ENCODE assay signal across 21 mouse cellular contexts in genomic region chr17:15197361-15197760, GRCm38 (mm10).
DNase-seq lines count a peak whose midpoint lies in the region; ATAC-seq lines count a peak whose summit lies in the region.
"Had no signal": no experiment of that assay in that cellular context is flagged by ENCODE, and none has a peak within 500 bp of the region (broad histone marks: within the 10 kb centered on the region; RNA-seq: fewer than 3 reads in every experiment).

No protein-coding gene starts in this region.

- H3K9ac ChIP-seq in midbrain, embryonic 11.5 days (ENCODE audit: low read length) = no peak overlapping the region
- H3K9ac ChIP-seq in midbrain, embryonic 15.5 days = no peak overlapping the region
- H3K9ac ChIP-seq: embryonic facial prominence, embryonic 12.5 days; forebrain, embryonic 13.5 days; forebrain, embryonic 15.5 days; forebrain, postnatal 0 days had no signal

- H3K27me3 ChIP-seq in midbrain, embryonic 11.5 days (ENCODE audit: control insufficient read depth, insufficient read depth, low read length) = no peaks in the 10 kb centered on the region; the same call in 1 of the 2 replicates
- no peaks in the 10 kb centered on the region for H3K27me3 ChIP-seq in midbrain, embryonic 15.5 days (replicated peaks)
- H3K27me3 ChIP-seq: CH12.LX; embryonic facial prominence, embryonic 12.5 days; forebrain, embryonic 13.5 days; forebrain, embryonic 15.5 days had no signal

- ATAC-seq in midbrain, embryonic 11.5 days (ENCODE audit: low FRiP score) = no peak
- ATAC-seq in midbrain, embryonic 15.5 days (replicated peaks) = no peak
- ATAC-seq: activated CD4-positive, CD25-positive, alpha-beta regulatory T cell, adult 4 months; CD4-positive, CD25-positive, alpha-beta regulatory T cell, adult 4 months; forebrain, embryonic 13.5 days; forebrain, embryonic 15.5 days; forebrain, postnatal 0 days; Patski had no signal

- H3K36me3 ChIP-seq in midbrain, embryonic 11.5 days (ENCODE audit: control insufficient read depth, insufficient read depth, low read length) = no peaks in the 10 kb centered on the region
- no peaks in the 10 kb centered on the region for H3K36me3 ChIP-seq in midbrain, embryonic 15.5 days (replicated peaks)
- H3K36me3 ChIP-seq: embryonic facial prominence, embryonic 10.5 days; embryonic facial prominence, embryonic 12.5 days; forebrain, embryonic 15.5 days; G1E had no signal

- no peaks in the 10 kb centered on the region for H3K9me3 ChIP-seq in midbrain, embryonic 11.5 days (ENCODE audit: control insufficient read depth, low read length)
- H3K9me3 ChIP-seq in midbrain, embryonic 15.5 days = no peaks in the 10 kb centered on the region
- H3K9me3 ChIP-seq: embryonic facial prominence, embryonic 10.5 days; embryonic facial prominence, embryonic 12.5 days; forebrain, embryonic 13.5 days; forebrain, embryonic 15.5 days; G1E had no signal

- peak; percentile 33 to 85 for DNase-seq in adrenal gland, adult (ENCODE audit: inconsistent age in 2 of 2, low spot score in 1 of 2)
- no peak for DNase-seq in adrenal gland, postnatal 14 days
- peak; percentile 28 for DNase-seq in adrenal gland, postnatal 10 days
- no peak for DNase-seq in adrenal gland, adult 8-10 months
- peak; percentile 66 for DNase-seq in midbrain, embryonic 11.5 days (ENCODE audit: low spot score, missing footprints)
- DNase-seq: B cell, adult 2 months; cerebellum, adult 11-12 months; cerebellum, adult 2 months; cerebellum, adult 9-10 months; cerebellum, postnatal 25 days; forebrain, postnatal 0 days had no signal

- no peak overlapping the region for H3K4me3 ChIP-seq in midbrain, embryonic 11.5 days (ENCODE audit: low read depth, low read length)
- no peak overlapping the region for H3K4me3 ChIP-seq in midbrain, embryonic 15.5 days
- H3K4me3 ChIP-seq: embryonic facial prominence, embryonic 10.5 days; embryonic facial prominence, embryonic 12.5 days; forebrain, embryonic 13.5 days; forebrain, embryonic 15.5 days had no signal

- H3K27ac ChIP-seq in midbrain, embryonic 11.5 days (ENCODE audit: low read depth, low read length) = no peak overlapping the region
- no peak overlapping the region for H3K27ac ChIP-seq in midbrain, embryonic 15.5 days
- H3K27ac ChIP-seq: embryonic facial prominence, embryonic 10.5 days; embryonic facial prominence, embryonic 12.5 days; forebrain, embryonic 13.5 days; forebrain, embryonic 15.5 days had no signal

- H3K4me2 ChIP-seq in midbrain, embryonic 11.5 days = no peak overlapping the region
- no peak overlapping the region for H3K4me2 ChIP-seq in midbrain, embryonic 15.5 days
- H3K4me2 ChIP-seq: embryonic facial prominence, embryonic 12.5 days; forebrain, embryonic 13.5 days; forebrain, embryonic 15.5 days had no signal

- whole genome bisulfite sequencing in midbrain, embryonic 11.5 days = 89% methylated on average over 6 of the region's 6 CpGs
- 95% methylated on average over 6 of the region's 6 CpGs for WGBS in midbrain, embryonic 15.5 days

- H3K4me1 ChIP-seq in midbrain, embryonic 11.5 days (ENCODE audit: control insufficient read depth, insufficient read depth, low read length) = peaks cover 18% of the 10 kb centered on the region
- H3K4me1 ChIP-seq in midbrain, embryonic 15.5 days = peaks cover 10% of the 10 kb centered on the region

Comparison
In these comparisons a context has a peak if more than half of its experiments do, and no peak if none do; other contexts are left out.
1. DNase-seq: peak in adrenal gland, adult (2 of 2), adrenal gland, postnatal 10 days (single experiment) and midbrain, embryonic 11.5 days (single experiment); none in adrenal gland, postnatal 14 days (single experiment) and adrenal gland, adult 8-10 months (single experiment).